Mouse (Mus musculus) heart, embryonic 15.5 days (tissue): ENCODE measurements at regions not wholly inside any gene's neighbourhood (a gene's known extent, or its start where the extent isn't known, plus 50 kb on each side); places are given as distances from the start of the nearest gene placed in this dataset.

Experiments used
- ATAC-seq: fragments of 200-750 bp; cut with Nextera tagmentation; replicated peaks from 2 replicates; pipeline ENCODE4 v1.8.0; 2017; ENCODE audit warnings: low read depth, moderate TSS enrichment; ENCODE audit not compliant: insufficient number of reproducible peaks, insufficient read depth, low FRiP score
- H3K27ac ChIP-seq: fragments of 300-500 bp; sonication (generic); 2 replicates; pipeline ENCODE4 v1.5.1; 2015; ENCODE audit warnings: mild to moderate bottlenecking, inconsistent platforms
- H3K27me3 ChIP-seq: fragments of 300-500 bp; sonication (generic); 2 replicates; pipeline ENCODE4 v1.6.1; 2015; ENCODE audit warnings: inconsistent platforms
- H3K36me3 ChIP-seq: fragments of 300-500 bp; sonication (generic); 2 replicates; pipeline ENCODE4 v1.6.1; 2015; ENCODE audit warnings: mild to moderate bottlenecking, inconsistent platforms
- H3K4me1 ChIP-seq: fragments of 300-500 bp; sonication (generic); replicated peaks from 2 replicates; pipeline ENCODE4 v1.6.1; 2015; ENCODE audit warnings: inconsistent platforms
- H3K4me2 ChIP-seq: fragments of 300-500 bp; sonication (generic); 2 replicates; pipeline ENCODE4 v1.6.1; 2015; ENCODE audit warnings: inconsistent platforms, mild to moderate bottlenecking, moderate library complexity
- H3K4me3 ChIP-seq: fragments of 300-500 bp; sonication (generic); 2 replicates; pipeline ENCODE4 v1.5.1; 2015; ENCODE audit warnings: mild to moderate bottlenecking, inconsistent platforms
- H3K9ac ChIP-seq: fragments of 300-500 bp; sonication (generic); 2 replicates; pipeline ENCODE4 v1.6.1; 2015; ENCODE audit warnings: mild to moderate bottlenecking, inconsistent platforms
- H3K9me3 ChIP-seq: fragments of 300-500 bp; sonication (generic); replicated peaks from 2 replicates; pipeline ENCODE4 v1.6.1; 2016; ENCODE audit warnings: inconsistent platforms
- WGBS: fragments of 180-500 bp; shearing (Covaris S2); methylation state at CpG from one replicate; pipeline ENCODE4 v1.1.7; 2015; ENCODE audit warnings: mixed read lengths; 5-methylcytosine and 5-hydroxymethylcytosine counted together

- no peaks in the 10 kb centered on the region for H3K36me3 ChIP-seq
- no peaks in the 10 kb centered on the region for H3K4me1 ChIP-seq
- 80% methylated on average over 3 of the region's 3 CpGs for WGBS
- no peak overlapping the region for H3K4me3 ChIP-seq
- no peak overlapping the region for H3K27ac ChIP-seq
- no peaks in the 10 kb centered on the region for H3K27me3 ChIP-seq
- no peak for ATAC-seq
- no peak overlapping the region for H3K9ac ChIP-seq
- no peak overlapping the region for H3K4me2 ChIP-seq
- no peaks in the 10 kb centered on the region for H3K9me3 ChIP-seq
Measured at GRCm38 (mm10) chr1:185802156-185802555, 315.0 kb downstream of the Lyplal1 start.

- ATAC-seq: no peak
- Histone ChIP-seq H3K4me2 (no peak overlapping the region), H3K4me3 (no peak overlapping the region), H3K9ac (no peak overlapping the region), H3K9me3 (no peaks in the 10 kb centered on the region), H3K4me1 (no peaks in the 10 kb centered on the region), H3K27me3 (no peaks in the 10 kb centered on the region), H3K36me3 (no peaks in the 10 kb centered on the region), H3K27ac (no peak overlapping the region)
- whole genome bisulfite sequencing: 76% methylated on average over 3 of the region's 3 CpGs
Measured at GRCm38 (mm10) chr1:185814901-185815300, 302.2 kb downstream of the Lyplal1 start.

- 47% methylated on average over 5 of the region's 5 CpGs for WGBS
- Histone ChIP-seq H3K27ac (no peak overlapping the region), H3K4me2 (no peak overlapping the region), H3K4me1 (no peaks in the 10 kb centered on the region), H3K4me3 (no peak overlapping the region), H3K36me3 (no peaks in the 10 kb centered on the region), H3K9me3 (no peaks in the 10 kb centered on the region), H3K9ac (no peak overlapping the region), H3K27me3 (no peaks in the 10 kb centered on the region)
- no peak for ATAC-seq
Measured at GRCm38 (mm10) chr1:185819044-185819443, 298.1 kb downstream of the Lyplal1 start.

GRCm38 (mm10) chr1:185822241-185822640 is 294.9 kb downstream of the Lyplal1 start:
- H3K27ac ChIP-seq: no peak overlapping the region
- H3K9me3 ChIP-seq: no peaks in the 10 kb centered on the region
- 72% methylated on average over 8 of the region's 8 CpGs for WGBS
- H3K4me1 ChIP-seq: no peaks in the 10 kb centered on the region
- no peaks in the 10 kb centered on the region for H3K27me3 ChIP-seq
- no peak overlapping the region for H3K4me3 ChIP-seq
- no peak for ATAC-seq
- H3K9ac ChIP-seq: no peak overlapping the region
- no peaks in the 10 kb centered on the region for H3K36me3 ChIP-seq
- no peak overlapping the region for H3K4me2 ChIP-seq

GRCm38 (mm10) chr1:185823226-185823625 is 293.9 kb downstream of the Lyplal1 start:
- ATAC-seq: no peak
- H3K9ac ChIP-seq: no peak overlapping the region
- H3K9me3 ChIP-seq: no peaks in the 10 kb centered on the region
- H3K4me1 ChIP-seq: no peaks in the 10 kb centered on the region
- H3K27me3 ChIP-seq: no peaks in the 10 kb centered on the region
- no peak overlapping the region for H3K4me3 ChIP-seq
- H3K36me3 ChIP-seq: no peaks in the 10 kb centered on the region
- 71% methylated on average over 4 of the region's 4 CpGs for WGBS
- H3K4me2 ChIP-seq: no peak overlapping the region
- H3K27ac ChIP-seq: no peak overlapping the region

- no peak overlapping the region for H3K4me2 ChIP-seq
- H3K36me3 ChIP-seq: no peaks in the 10 kb centered on the region
- no peaks in the 10 kb centered on the region for H3K27me3 ChIP-seq
- H3K9ac ChIP-seq: no peak overlapping the region
- 45% methylated on average over 5 of the region's 5 CpGs for WGBS
- no peak for ATAC-seq
- no peaks in the 10 kb centered on the region for H3K9me3 ChIP-seq
- no peaks in the 10 kb centered on the region for H3K4me1 ChIP-seq
- no peak overlapping the region for H3K4me3 ChIP-seq
- no peak overlapping the region for H3K27ac ChIP-seq
Measured at GRCm38 (mm10) chr1:185823956-185824355, 293.2 kb downstream of the Lyplal1 start.

GRCm38 (mm10) chr1:185827986-185828385 is 289.1 kb downstream of the Lyplal1 start:
- Histone ChIP-seq H3K9ac (no peak overlapping the region), H3K4me3 (no peak overlapping the region), H3K27ac (no peak overlapping the region), H3K27me3 (no peaks in the 10 kb centered on the region), H3K9me3 (no peaks in the 10 kb centered on the region), H3K4me2 (no peak overlapping the region), H3K36me3 (no peaks in the 10 kb centered on the region), H3K4me1 (no peaks in the 10 kb centered on the region)
- WGBS: 51% methylated on average over 2 of the region's 2 CpGs
- ATAC-seq: no peak

- no peaks in the 10 kb centered on the region for H3K27me3 ChIP-seq
- H3K9me3 ChIP-seq: no peaks in the 10 kb centered on the region
- no peaks in the 10 kb centered on the region for H3K4me1 ChIP-seq
- H3K36me3 ChIP-seq: no peaks in the 10 kb centered on the region
- H3K27ac ChIP-seq: no peak overlapping the region
- H3K4me3 ChIP-seq: no peak overlapping the region
- ATAC-seq: no peak
- H3K9ac ChIP-seq: no peak overlapping the region
- H3K4me2 ChIP-seq: no peak overlapping the region
- WGBS: 86% methylated on average over 6 of the region's 6 CpGs
Measured at GRCm38 (mm10) chr1:185828486-185828885, 288.6 kb downstream of the Lyplal1 start.

GRCm38 (mm10) chr1:185832059-185832458 is 285.1 kb downstream of the Lyplal1 start:
- ATAC-seq: no peak
- H3K9me3 ChIP-seq: no peaks in the 10 kb centered on the region
- H3K36me3 ChIP-seq: no peaks in the 10 kb centered on the region
- no peaks in the 10 kb centered on the region for H3K27me3 ChIP-seq
- H3K9ac ChIP-seq: no peak overlapping the region
- no peak overlapping the region for H3K4me2 ChIP-seq
- WGBS: 73% methylated on average over 4 of the region's 4 CpGs
- no peak overlapping the region for H3K4me3 ChIP-seq
- no peaks in the 10 kb centered on the region for H3K4me1 ChIP-seq
- no peak overlapping the region for H3K27ac ChIP-seq

GRCm38 (mm10) chr1:185834171-185834570 is 282.9 kb downstream of the Lyplal1 start:
- Histone ChIP-seq H3K4me1 (no peaks in the 10 kb centered on the region), H3K36me3 (no peaks in the 10 kb centered on the region), H3K4me2 (no peak overlapping the region), H3K9ac (no peak overlapping the region), H3K9me3 (no peaks in the 10 kb centered on the region), H3K27me3 (no peaks in the 10 kb centered on the region), H3K4me3 (no peak overlapping the region), H3K27ac (no peak overlapping the region)
- 51% methylated on average over 6 of the region's 6 CpGs for WGBS
- no peak for ATAC-seq

GRCm38 (mm10) chr1:185836632-185837281 is 280.4 kb downstream of the Lyplal1 start:
- no peaks in the 10 kb centered on the region for H3K36me3 ChIP-seq
- H3K4me2 ChIP-seq: no peak overlapping the region
- no peak for ATAC-seq
- H3K4me3 ChIP-seq: no peak overlapping the region
- H3K4me1 ChIP-seq: no peaks in the 10 kb centered on the region
- no peaks in the 10 kb centered on the region for H3K9me3 ChIP-seq
- no peaks in the 10 kb centered on the region for H3K27me3 ChIP-seq
- H3K27ac ChIP-seq: no peak overlapping the region
- WGBS: 58% methylated on average over 13 of the region's 13 CpGs
- no peak overlapping the region for H3K9ac ChIP-seq

- H3K36me3 ChIP-seq: no peaks in the 10 kb centered on the region
- ATAC-seq: no peak
- no peak overlapping the region for H3K9ac ChIP-seq
- WGBS: 77% methylated on average over 12 of the region's 12 CpGs
- H3K27me3 ChIP-seq: no peaks in the 10 kb centered on the region
- 0 out of 2 replicates have a peak, but pooled peaks cover 2% of the 10 kb centered on the region for H3K4me1 ChIP-seq
- no peak overlapping the region for H3K4me3 ChIP-seq
- H3K4me2 ChIP-seq: no peak overlapping the region
- no peaks in the 10 kb centered on the region for H3K9me3 ChIP-seq
- H3K27ac ChIP-seq: no peak overlapping the region
Measured at GRCm38 (mm10) chr1:185842481-185842880, 274.6 kb downstream of the Lyplal1 start.
